Mouse (Mus musculus): ENCODE results near the gene Olfr716.
"Not testable (repeated sequence)": the region's sequence is repeated elsewhere in the genome, so short reads cannot be mapped to it uniquely, and the experiment has no call there.

GRCm38 (mm10) chr7:107130983-107131382 is 7.1 kb upstream of the Olfr716 start, which contains the start of gene Olfr715:
- TF ChIP-seq CTCF (IDR thresholded peaks at IDR 0.05; ENCODE audit: low read depth, low read length); POLR2A (IDR thresholded peaks at IDR 0.05; ENCODE audit: borderline replicate concordance, low read depth, low read length): not testable (repeated sequence)
